Mouse (Mus musculus) gastrocnemius, postnatal 25 days (tissue): Measurements from ENCODE around the gene Dicer1. TPM values are rescaled to one million over a fixed set of nuclear protein-coding genes. Genes with fewer than 3 reads are reported as not detected.

Experiments
- DNase-seq: peaks from one replicate; pipeline ENCODE4 v3.0.0; 2022
- long read RNA-seq, 2 experiments: library from polyadenylated mRNA; stranded (forward); transcript quantifications; one replicate each; pipeline ENCODE4 v2.0.0; 2021
- total RNA-seq, 2 experiments: library from RNA; stranded (reverse); gene quantifications; 1 replicate in 1 of 2; 2 replicates in 1 of 2; pipeline ENCODE4 v1.2.3; 2021

The Dicer1 gene
- 10 to 100 TPM; 27.8 to 31.2 TPM for total RNA-seq
- long read RNA-seq, experiment 1, partial matches to known transcripts, result 2 of 7 reads
- long read RNA-seq, experiment 1, other reads (novel, unspliced or antisense), result 5 of 7 reads
- long read RNA-seq, experiment 2, partial matches to known transcripts, result 3 of 9 reads
- long read RNA-seq, experiment 2, other reads (novel, unspliced or antisense), result 6 of 9 reads

DNA sequence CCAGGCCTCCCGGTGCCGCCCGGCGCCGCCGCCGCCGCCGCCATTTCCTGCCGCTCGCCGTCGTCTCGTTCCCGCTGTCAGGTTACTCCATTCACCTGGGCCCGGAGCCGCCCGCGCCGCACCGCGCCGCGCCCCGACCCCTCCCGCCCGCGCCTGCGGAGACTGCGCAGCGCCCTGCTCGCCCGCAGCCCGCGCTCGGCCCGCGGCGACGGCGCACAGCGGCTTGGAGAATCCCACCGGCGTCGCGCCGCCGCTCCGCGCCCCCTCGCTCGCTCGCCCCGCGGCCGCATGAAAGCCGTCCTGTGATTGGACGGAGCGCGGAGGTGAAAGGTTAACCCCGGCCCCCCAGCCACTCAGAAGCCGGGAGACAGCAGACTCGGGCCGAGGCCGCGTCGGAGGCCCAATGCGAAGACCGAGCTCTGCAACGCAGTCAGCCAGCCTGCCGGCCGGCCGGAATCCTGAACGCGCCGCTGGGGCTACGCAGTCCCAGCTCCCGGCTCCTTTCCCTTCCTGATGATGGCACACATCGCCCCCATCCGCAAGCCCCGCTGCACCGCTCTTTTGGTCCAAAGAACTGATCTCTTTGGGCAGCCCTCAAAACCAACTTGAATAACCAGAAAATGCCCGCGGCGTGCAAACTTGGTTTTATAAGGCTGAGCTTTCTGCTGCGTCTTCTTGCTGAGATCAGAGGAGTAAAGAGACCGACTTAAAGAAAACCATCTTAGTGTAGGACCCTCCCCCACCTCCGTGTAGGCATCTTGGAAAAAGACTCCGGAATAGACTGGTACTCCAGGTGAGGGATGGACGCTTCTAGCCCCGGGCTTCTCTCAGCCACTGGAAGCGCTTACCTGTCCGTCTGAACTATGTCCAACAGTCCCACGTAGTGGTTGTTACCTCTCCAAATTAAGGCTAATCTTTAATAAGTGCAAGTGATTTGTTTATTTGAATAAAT is at the start of gene Dicer1:
Dicer1 (minus strand) TSS at position 139 of the 952 bp plus-strand sequence.
- DNase-seq, result peak; percentile 97

DNA sequence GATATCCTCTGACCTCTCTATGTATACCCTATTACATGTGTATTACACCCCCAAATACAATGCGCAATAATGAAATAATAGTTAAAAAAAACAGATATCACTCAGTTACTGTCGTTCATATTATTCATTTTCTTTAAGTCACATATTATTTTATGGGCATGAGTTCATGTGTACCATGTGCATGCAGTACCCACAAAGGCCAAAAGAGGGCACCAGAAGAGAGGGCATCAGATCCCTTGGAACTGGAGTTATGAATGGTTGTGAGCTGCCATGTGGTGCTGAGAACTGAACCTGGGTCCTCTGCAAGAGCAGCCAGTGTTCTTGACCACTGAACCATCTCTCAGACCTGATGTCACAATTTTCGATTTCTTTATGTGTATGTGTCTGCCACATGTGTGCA is 47.6 kb upstream of the Dicer1 start:
- no peak for DNase-seq

DNA sequence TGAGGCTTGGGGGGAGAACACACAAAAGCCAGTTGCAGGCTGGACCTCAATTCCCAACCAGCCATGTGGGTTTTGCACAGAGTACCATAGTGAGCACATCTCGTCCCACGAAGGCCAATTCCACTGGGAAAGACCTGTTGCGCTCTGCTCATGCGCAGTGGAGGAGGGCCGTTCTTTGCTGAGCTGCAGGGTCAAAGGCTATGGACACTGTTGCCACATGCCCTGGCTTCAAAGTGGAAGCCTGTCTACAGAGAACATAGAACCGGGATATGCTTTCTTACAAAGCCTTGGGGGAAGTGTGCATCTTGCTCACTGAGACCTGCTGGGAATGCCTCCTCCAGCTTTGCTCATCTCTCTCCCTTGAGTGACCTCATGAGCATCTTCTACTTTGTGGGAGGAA is 46.2 kb upstream of the Dicer1 start:
- DNase-seq, result no peak

GRCm38 (mm10) chr12:104796635-104797378 is 45.1 kb upstream of the Dicer1 start:
- DNase-seq, result no peak

DNA sequence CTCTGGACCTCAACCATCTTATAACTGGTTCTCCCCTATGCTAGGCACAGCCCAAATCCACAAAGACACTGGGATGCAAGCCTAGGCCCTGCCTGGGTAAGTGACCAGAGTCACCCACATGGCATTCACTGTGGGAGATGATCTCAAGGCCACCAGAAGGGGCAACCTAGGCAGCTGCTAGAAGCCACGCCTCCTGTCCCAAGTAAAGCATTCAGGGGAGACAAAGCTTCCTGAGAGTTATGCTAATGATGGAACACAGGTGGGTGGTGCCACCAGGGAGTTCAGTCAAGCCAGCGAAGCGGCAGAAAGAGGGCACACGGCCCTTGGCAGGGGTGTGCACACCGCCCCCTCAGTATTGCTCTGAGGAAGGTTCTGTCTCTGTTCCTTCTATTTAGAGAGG is 43.2 kb upstream of the Dicer1 start:
- DNase-seq, result no peak

DNA sequence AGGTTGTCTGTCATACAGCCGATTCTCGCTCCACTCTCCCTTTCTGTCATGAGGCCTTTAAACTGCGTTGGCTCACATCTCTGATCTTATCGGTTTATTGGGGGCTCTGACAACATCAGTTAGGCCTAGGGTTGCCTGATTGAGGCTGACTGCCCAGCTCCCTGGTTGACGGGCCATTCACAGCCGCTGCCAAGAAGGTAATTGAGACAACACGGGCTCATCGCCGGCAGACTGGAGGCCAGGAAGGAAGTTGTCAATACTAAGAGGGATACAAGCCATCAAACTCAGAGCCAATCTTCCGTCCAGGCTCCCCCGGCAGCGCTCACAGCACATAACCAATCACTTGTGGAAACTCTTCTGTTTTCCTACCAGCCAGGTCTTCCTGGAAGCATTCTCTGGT is 41.7 kb upstream of the Dicer1 start:
- peak; percentile 48 for DNase-seq

GRCm38 (mm10) chr12:104777603-104778002 is 25.9 kb upstream of the Dicer1 start:
- no peak for DNase-seq

GRCm38 (mm10) chr12:104771941-104772340 is 20.2 kb upstream of the Dicer1 start:
- no peak for DNase-seq

DNA sequence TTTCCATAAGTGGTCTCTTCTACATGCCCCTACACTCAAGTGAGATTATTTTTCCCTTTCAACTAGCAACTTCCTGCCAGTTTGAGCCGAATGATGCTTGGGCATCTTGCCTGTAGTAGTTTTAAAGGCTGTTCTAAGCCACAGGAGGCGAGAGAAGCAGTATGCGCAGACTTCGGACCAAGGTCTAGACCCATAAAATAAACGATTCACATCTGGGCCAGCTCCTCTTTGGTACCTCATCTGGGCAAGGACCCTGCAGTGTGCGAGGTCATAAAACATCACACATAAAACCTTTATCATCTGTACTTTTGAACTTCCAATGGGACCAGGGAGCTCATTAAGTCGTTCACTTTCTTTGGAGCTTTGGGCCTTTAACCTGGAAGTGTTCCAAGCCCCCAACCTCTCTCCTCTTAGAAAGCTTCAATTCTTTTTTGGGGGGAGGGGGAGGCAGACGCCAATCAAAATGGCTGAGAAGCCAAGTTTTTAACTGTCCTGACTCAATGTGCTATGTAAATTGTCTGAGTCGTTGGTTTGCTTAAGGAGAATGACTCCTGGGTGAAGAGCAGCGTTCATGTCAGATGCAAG is 17.5 kb upstream of the Dicer1 start:
- no peak for DNase-seq

GRCm38 (mm10) chr12:104767183-104767582 is 15.4 kb upstream of the Dicer1 start:
- DNase-seq, result no peak

- DNase-seq, result peak; percentile 76
Measured at GRCm38 (mm10) chr12:104765761-104766160, 14.0 kb upstream of the Dicer1 start.

DNA sequence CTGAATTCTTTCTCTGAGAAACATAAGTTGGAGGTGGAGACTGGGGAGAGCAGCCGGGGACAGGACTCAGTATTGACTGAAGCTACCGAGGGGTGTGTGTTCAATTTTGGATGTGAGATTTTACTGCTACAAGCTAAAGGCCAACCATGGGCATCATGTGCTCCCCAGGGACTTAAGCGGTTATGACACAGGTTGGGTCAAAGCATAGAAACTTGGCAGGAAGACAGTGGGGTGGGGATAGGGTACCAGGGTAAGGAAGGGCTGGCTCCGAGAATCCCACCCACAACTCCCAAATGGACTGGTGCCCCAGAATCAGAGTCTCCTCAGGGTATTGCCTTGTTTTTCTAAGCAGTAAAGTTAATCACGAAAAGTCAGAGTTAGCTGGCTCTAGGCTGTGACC is 13.4 kb upstream of the Dicer1 start:
- DNase-seq, result no peak

DNA sequence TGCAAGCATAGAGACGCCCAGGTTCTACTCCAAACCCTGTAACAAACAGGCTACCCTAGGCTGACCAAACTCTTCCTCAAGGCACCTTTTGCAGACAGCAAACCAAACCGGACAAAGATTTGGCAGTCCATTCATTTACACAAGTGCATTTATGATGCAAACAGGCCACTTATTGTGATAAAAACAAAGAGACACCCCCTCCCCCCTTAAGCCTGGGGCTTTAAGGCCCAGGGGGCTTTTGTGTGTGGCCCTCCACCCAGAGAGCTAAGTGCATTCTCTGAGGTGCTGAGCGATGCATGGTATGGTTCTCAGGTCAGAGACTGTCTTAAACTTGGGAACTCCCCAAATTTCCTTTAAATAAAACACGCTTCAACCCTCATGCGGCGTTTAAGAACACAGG is 12.2 kb upstream of the Dicer1 start:
- no peak for DNase-seq

DNA sequence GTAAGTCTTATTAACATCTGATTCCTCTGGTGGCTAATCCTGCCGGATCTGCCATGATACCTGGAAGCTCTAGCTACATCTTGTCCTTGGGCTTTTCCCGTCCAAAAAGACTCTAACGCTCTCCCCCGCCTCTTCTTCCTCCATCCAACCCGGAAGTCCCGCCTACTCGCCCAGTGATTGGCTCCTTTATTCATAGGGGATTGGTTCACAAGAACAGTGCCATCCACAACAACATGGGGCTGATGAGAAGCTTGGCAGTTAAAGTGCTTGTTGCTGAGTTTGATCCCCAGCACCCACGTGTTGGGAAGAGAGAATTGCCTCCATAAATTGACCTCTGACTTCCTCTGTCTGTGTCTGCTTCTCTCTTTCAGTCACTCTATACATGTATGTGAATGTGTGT is 9.7 kb upstream of the Dicer1 start:
- DNase-seq, result no peak

- no peak for DNase-seq
Measured at GRCm38 (mm10) chr12:104758066-104758465, 6.3 kb upstream of the Dicer1 start.

DNA sequence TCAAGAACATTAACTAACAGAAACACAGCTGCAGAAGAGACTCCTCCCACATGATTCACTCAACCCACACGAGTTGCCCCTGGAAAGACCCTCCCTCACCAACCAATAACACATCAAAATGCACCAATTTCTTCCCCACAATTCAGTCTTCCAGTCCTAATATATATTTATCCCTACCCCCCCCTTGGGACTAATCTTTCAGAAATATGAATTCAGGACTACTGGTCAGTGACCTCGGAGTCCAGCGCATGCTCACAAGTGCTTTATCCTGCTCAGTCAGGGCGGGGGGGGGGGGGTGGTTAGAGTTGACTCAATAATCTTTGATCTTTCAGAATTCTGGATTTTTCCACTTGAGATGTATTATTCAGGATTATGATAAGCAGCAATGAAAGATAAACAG is 1.9 kb upstream of the Dicer1 start:
- DNase-seq, result no peak

GRCm38 (mm10) chr12:104751331-104751813 is 380 bp downstream of the Dicer1 start:
- peak; percentile 38 for DNase-seq

DNA sequence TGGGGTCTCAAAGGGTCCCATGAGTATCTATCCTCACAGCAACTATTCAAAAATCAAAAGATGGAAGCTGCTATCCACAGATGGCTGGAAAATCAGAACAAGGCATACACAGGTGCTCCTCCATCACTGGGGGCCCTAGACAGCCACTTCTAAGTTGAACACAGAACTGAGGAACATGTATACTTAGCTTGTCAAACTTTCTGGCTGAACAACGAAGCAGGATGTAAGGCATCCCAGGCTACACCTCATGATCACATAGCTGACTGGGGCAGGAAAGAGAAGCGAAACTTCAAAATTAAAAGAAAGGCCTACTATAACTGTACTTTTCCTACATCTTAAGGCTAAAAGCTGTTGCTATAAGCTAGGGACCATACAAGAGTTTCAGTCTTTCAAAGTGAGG is 2.8 kb downstream of the Dicer1 start:
- DNase-seq, result no peak

GRCm38 (mm10) chr12:104747252-104747651 is 4.5 kb downstream of the Dicer1 start:
- no peak for DNase-seq

DNA sequence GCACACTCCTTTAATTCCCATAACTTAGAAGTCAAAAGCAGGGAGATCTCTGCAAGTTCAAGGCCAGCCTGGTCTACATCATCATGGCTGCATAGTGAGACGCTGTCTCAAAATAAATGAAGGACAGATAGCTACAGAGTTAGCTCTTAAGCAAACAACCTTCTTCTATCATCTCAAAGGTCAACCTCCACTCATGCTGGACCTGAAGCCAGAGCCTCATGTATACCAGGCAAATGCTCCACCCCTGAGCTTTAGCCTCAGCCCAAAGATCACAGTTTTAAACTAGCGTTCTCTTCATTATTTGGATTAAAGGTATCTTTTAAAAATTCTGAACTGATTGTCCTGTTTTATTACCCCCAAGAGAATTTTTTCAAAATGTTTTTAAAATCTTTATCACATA is 5.2 kb downstream of the Dicer1 start:
- DNase-seq, result no peak

DNA sequence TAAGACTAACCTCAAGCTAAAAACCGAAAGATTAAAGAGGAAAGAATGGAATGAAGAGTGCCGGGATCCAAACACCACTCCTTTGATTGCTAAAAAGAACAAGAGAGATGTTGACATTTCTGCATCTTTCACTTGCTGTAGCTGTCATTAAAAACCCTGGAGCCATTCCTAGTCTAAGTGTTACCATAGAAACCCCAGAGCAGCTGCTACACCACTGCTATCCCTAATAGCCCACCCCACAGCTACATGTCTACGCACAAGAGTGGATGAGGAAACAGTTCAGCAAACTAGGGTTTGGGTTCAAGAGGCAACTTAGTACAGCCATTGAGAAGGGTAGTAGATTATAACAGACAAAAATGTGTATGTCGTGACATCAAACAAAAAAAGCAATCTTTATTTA is 8.1 kb downstream of the Dicer1 start:
- DNase-seq, result no peak

- no peak for DNase-seq
Measured at GRCm38 (mm10) chr12:104742247-104742646, 9.5 kb downstream of the Dicer1 start.
